Mouse (Mus musculus) hindbrain, embryonic 12.5 days (tissue): ENCODE measurements around the gene Pvalb. TPM values are rescaled to one million over a fixed set of nuclear protein-coding genes. Genes with fewer than 3 reads are reported as not detected.

Source experiments
- ATAC-seq: fragments of 200-750 bp; cut with Nextera tagmentation; 2 replicates; pipeline ENCODE4 v1.8.0; 2017; ENCODE audit warnings: moderate TSS enrichment; ENCODE audit not compliant: low FRiP score
- H3K27ac ChIP-seq: fragments of 300-500 bp; sonication (generic); 2 replicates; pipeline ENCODE4 v1.5.1; 2016; ENCODE audit warnings: mild to moderate bottlenecking
- H3K27me3 ChIP-seq: fragments of 300-500 bp; sonication (generic); 2 replicates; pipeline ENCODE4 v1.6.1; 2016; ENCODE audit warnings: mild to moderate bottlenecking
- H3K36me3 ChIP-seq: fragments of 300-500 bp; sonication (generic); 2 replicates; pipeline ENCODE4 v1.6.1; 2016; ENCODE audit warnings: mild to moderate bottlenecking
- H3K4me1 ChIP-seq: fragments of 300-500 bp; sonication (generic); 2 replicates; pipeline ENCODE4 v1.6.1; 2016
- H3K4me2 ChIP-seq: fragments of 300-500 bp; sonication (generic); replicated peaks from 2 replicates; pipeline ENCODE4 v1.6.1; 2016; ENCODE audit warnings: mild to moderate bottlenecking
- H3K4me3 ChIP-seq: fragments of 300-500 bp; sonication (generic); 2 replicates; pipeline ENCODE4 v1.5.1; 2016; ENCODE audit warnings: mild to moderate bottlenecking
- H3K9ac ChIP-seq: fragments of 300-500 bp; sonication (generic); 2 replicates; pipeline ENCODE4 v1.6.1; 2016; ENCODE audit warnings: mild to moderate bottlenecking, moderate library complexity
- H3K9me3 ChIP-seq: fragments of 300-500 bp; sonication (generic); replicated peaks from 2 replicates; pipeline ENCODE4 v1.6.1; 2016; ENCODE audit warnings: mild to moderate bottlenecking
- WGBS: fragments of 180-500 bp; shearing (Covaris S2); methylation state at CpG from one replicate; pipeline ENCODE4 v1.1.7; 2016; 5-methylcytosine and 5-hydroxymethylcytosine counted together
- polyA plus RNA-seq: library from polyadenylated mRNA; unstranded; fragments of >200 nt; fragmentation: Nextera tagmentation; extraction: Ambion mirVana; gene quantifications from 2 replicates; pipeline ENCODE4 v1.2.1, GENCODE M21; 2016

Pvalb gene
- polyA plus RNA-seq, 1 experiment from 2014 or later = 10.2 TPM

- no peak overlapping the region for H3K4me2 ChIP-seq
- no peaks in the 10 kb centered on the region for H3K36me3 ChIP-seq
- no peak for ATAC-seq
- H3K27me3 ChIP-seq = peaks cover 5% of the 10 kb centered on the region; the same call in 1 of the 2 replicates
- H3K9ac ChIP-seq = no peak overlapping the region
- no peak overlapping the region for H3K4me3 ChIP-seq
- peaks cover 5% of the 10 kb centered on the region; the same call in 1 of the 2 replicates for H3K4me1 ChIP-seq
- 86% methylated on average over 3 of the region's 3 CpGs for WGBS
- no peaks in the 10 kb centered on the region for H3K9me3 ChIP-seq
- H3K27ac ChIP-seq = no peak overlapping the region
These were observed 17.7 kb downstream of the Pvalb start for GRCm38 (mm10) chr15:78188546-78188945.

GRCm38 (mm10) chr15:78186906-78187305, 19.3 kb downstream of the Pvalb start:
- Histone ChIP-seq H3K9ac (no peak overlapping the region), H3K4me3 (no peak overlapping the region), H3K9me3 (no peaks in the 10 kb centered on the region), H3K4me2 (no peak overlapping the region), H3K4me1 (peaks cover 16% of the 10 kb centered on the region), H3K36me3 (no peaks in the 10 kb centered on the region), H3K27ac (no peak overlapping the region), H3K27me3 (peaks cover 9% of the 10 kb centered on the region)
- 83% methylated on average over 5 of the region's 5 CpGs for WGBS
- ATAC-seq = no peak

- Histone ChIP-seq H3K9me3 (no peaks in the 10 kb centered on the region), H3K4me3 (no peak overlapping the region), H3K9ac (no peak overlapping the region), H3K27me3 (peaks cover 9% of the 10 kb centered on the region), H3K4me2 (no peak overlapping the region), H3K27ac (no peak overlapping the region), H3K4me1 (peaks cover 26% of the 10 kb centered on the region), H3K36me3 (no peaks in the 10 kb centered on the region)
- 89% methylated on average over 4 of the region's 4 CpGs for WGBS
- ATAC-seq = no peak
These were observed 20.6 kb downstream of the Pvalb start for GRCm38 (mm10) chr15:78185609-78186008.

- ATAC-seq = peak; percentile 76; the same call in 1 of the 2 replicates
- Histone ChIP-seq H3K9ac (peak overlapping the region; percentile 4; the same call in 1 of the 2 replicates), H3K36me3 (no peaks in the 10 kb centered on the region), H3K4me2 (peak overlapping the region; percentile 20; the same call in 1 of the 2 replicates), H3K27ac (no peak overlapping the region), H3K4me1 (peaks cover 26% of the 10 kb centered on the region), H3K27me3 (peaks cover 9% of the 10 kb centered on the region), H3K4me3 (no peak overlapping the region), H3K9me3 (no peaks in the 10 kb centered on the region)
- WGBS = 3% methylated on average over 10 of the region's 10 CpGs
These were observed 21.3 kb downstream of the Pvalb start for GRCm38 (mm10) chr15:78184855-78185254.

- 16% methylated on average over 8 of the region's 8 CpGs for WGBS
- Histone ChIP-seq H3K4me2 (0 out of 2 replicates have a peak overlapping the region, but pooled peaks have one; percentile 27), H3K4me1 (peaks cover 40% of the 10 kb centered on the region), H3K9me3 (no peaks in the 10 kb centered on the region), H3K27me3 (peaks cover 11% of the 10 kb centered on the region; the same call in 1 of the 2 replicates), H3K27ac (peak overlapping the region; percentile 83), H3K4me3 (no peak overlapping the region), H3K9ac (no peak overlapping the region), H3K36me3 (no peaks in the 10 kb centered on the region)
- ATAC-seq = peak; percentile 53
These were observed 24.3 kb downstream of the Pvalb start for GRCm38 (mm10) chr15:78181701-78182405.

GRCm38 (mm10) chr15:78179775-78180174, 26.4 kb downstream of the Pvalb start:
- H3K9me3 ChIP-seq = no peaks in the 10 kb centered on the region
- H3K9ac ChIP-seq = no peak overlapping the region; the same call in 1 of the 2 replicates
- 67% methylated on average over 3 of the region's 3 CpGs for WGBS
- no peak overlapping the region for H3K4me2 ChIP-seq
- no peaks in the 10 kb centered on the region for H3K36me3 ChIP-seq
- H3K4me1 ChIP-seq = peaks cover 44% of the 10 kb centered on the region
- no peak for ATAC-seq
- no peak overlapping the region for H3K27ac ChIP-seq
- peaks cover 11% of the 10 kb centered on the region; the same call in 1 of the 2 replicates for H3K27me3 ChIP-seq
- no peak overlapping the region for H3K4me3 ChIP-seq

GRCm38 (mm10) chr15:78178397-78178796, 27.8 kb downstream of the Pvalb start:
- Histone ChIP-seq H3K27ac (peak overlapping the region; percentile 62; the same call in 1 of the 2 replicates), H3K9ac (0 out of 2 replicates have a peak overlapping the region, but pooled peaks have one; percentile 3), H3K9me3 (no peaks in the 10 kb centered on the region), H3K4me2 (peak overlapping the region; percentile 30), H3K4me1 (peaks cover 43% of the 10 kb centered on the region), H3K27me3 (peaks cover 4% of the 10 kb centered on the region; the same call in 1 of the 2 replicates), H3K36me3 (no peaks in the 10 kb centered on the region), H3K4me3 (no peak overlapping the region)
- no peak for ATAC-seq
- WGBS = 6% methylated on average over 8 of the region's 9 CpGs

- WGBS = 61% methylated on average over 10 of the region's 10 CpGs
- no peaks in the 10 kb centered on the region for H3K9me3 ChIP-seq
- no peak overlapping the region; the same call in 1 of the 2 replicates for H3K27ac ChIP-seq
- no peak overlapping the region for H3K4me2 ChIP-seq
- no peak overlapping the region for H3K4me3 ChIP-seq
- peaks cover 47% of the 10 kb centered on the region for H3K4me1 ChIP-seq
- H3K9ac ChIP-seq = no peak overlapping the region
- H3K27me3 ChIP-seq = 0 out of 2 replicates have a peak, but pooled peaks cover 2% of the 10 kb centered on the region
- no peaks in the 10 kb centered on the region for H3K36me3 ChIP-seq
- no peak for ATAC-seq
These were observed 28.9 kb downstream of the Pvalb start for GRCm38 (mm10) chr15:78177257-78177656.

- Histone ChIP-seq H3K27me3 (0 out of 2 replicates have a peak, but pooled peaks cover 2% of the 10 kb centered on the region), H3K9ac (peak overlapping the region; percentile 50), H3K27ac (peak overlapping the region; percentile 82; the same call in 1 of the 2 replicates), H3K9me3 (no peaks in the 10 kb centered on the region), H3K4me2 (peak overlapping the region; percentile 50), H3K4me1 (peaks cover 39% of the 10 kb centered on the region), H3K36me3 (no peaks in the 10 kb centered on the region), H3K4me3 (peak overlapping the region; percentile 34)
- ATAC-seq = no peak
- WGBS = 76% methylated on average over 6 of the region's 6 CpGs
These were observed 31.3 kb downstream of the Pvalb start for GRCm38 (mm10) chr15:78174887-78175245.

- Histone ChIP-seq H3K27me3 (no peaks in the 10 kb centered on the region), H3K9me3 (no peaks in the 10 kb centered on the region), H3K36me3 (no peaks in the 10 kb centered on the region), H3K4me3 (peak within 1 kb of the TSS; percentile 50), H3K27ac (peak within 1 kb of the TSS; percentile 82), H3K9ac (peak within 1 kb of the TSS; percentile 60), H3K4me1 (peaks cover 39% of the 10 kb centered on the region), H3K4me2 (peak within 1 kb of the TSS; percentile 71)
- under 1% methylated on average over 40 of the region's 40 CpGs for WGBS
- peak; percentile 96 for ATAC-seq
These were observed 32.0 kb downstream of the Pvalb start, which contains the start of gene Ift27 for GRCm38 (mm10) chr15:78173972-78174886. Gene Ift27, minus strand, starts transcription at chr15:78174107.

- no peaks in the 10 kb centered on the region for H3K27me3 ChIP-seq
- peak overlapping the region; percentile 71 for H3K4me2 ChIP-seq
- peak overlapping the region; percentile 50 for H3K4me3 ChIP-seq
- H3K9ac ChIP-seq = peak overlapping the region; percentile 60
- H3K9me3 ChIP-seq = no peaks in the 10 kb centered on the region
- no peaks in the 10 kb centered on the region for H3K36me3 ChIP-seq
- no peak for ATAC-seq
- 25% methylated on average over 26 of the region's 26 CpGs for WGBS
- H3K4me1 ChIP-seq = peaks cover 37% of the 10 kb centered on the region
- peak overlapping the region; percentile 2; the same call in 1 of the 2 replicates for H3K27ac ChIP-seq
These were observed 33.0 kb downstream of the Pvalb start for GRCm38 (mm10) chr15:78172899-78173817.
